Mouse (Mus musculus): Measurements from ENCODE around the gene Dusp13.

The Dusp13 gene

DNA sequence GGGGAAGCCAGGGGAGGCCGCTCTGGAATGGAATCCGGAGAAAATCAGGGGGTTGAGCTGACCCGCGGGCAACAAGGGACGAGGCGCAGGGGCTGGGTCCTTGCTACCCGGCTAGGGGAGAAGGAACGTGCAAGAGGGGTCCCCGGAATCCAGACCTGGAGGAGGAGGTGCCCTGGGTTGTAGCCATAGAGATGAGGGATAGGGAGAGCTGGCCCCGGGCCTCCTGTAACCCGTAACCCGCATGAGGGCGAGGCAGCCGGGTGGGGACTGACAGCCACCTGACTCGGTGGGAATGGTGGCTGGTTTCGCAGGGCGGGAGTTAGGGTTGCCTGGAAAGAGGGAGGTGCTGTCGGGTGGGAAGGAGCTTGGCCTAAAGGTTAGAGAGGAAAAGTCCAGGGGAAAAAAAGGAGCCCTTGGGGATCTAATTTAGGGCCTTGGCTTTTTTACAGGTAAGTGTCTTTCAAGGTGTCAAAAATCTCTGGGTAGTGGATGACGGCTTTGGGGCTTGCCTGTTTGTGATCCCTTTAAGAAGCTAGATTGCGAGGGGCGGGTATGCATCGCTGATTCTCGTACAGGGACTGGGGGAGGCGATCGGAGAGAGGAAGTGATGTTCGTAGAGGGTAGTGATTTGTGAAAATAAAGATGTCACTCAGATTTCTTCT, at the start of gene Dusp13:
Dusp13 (minus strand) TSS at position 301 of the 662 bp plus-strand sequence.
- peak; percentile 80 for DNase-seq (ENCODE audit: low read depth, low spot score)
- no peaks in the 10 kb centered on the region for H3K27me3 ChIP-seq (ENCODE audit: control insufficient read depth, insufficient read depth, low read length, poor library complexity, severe bottlenecking)
- H3K36me3 ChIP-seq (ENCODE audit: control insufficient read depth, insufficient read depth, low read length, poor library complexity, severe bottlenecking) = no peaks in the 10 kb centered on the region

DNA sequence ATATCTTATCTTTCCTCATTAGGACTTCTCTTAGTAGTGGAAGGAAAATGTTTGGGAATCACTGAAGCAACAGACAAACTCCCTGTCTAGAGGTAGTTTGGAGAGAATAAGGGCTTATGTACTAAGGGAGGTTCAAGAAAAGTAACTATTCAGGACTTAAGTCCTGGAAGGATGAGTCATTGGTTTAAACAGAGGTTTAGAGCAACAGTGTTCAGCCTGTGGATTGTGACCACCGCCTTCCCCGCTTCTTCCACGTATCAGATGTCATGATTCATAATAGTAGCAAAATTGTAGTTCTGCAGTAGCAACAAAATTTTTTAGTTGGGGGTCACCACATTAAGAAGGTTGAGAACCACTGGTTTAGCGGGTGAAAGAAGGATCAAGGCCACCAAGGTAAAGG, 49.7 kb upstream of the Dusp13 start:
- H3K27me3 ChIP-seq (ENCODE audit: control insufficient read depth, insufficient read depth, low read length, poor library complexity, severe bottlenecking) = no peaks in the 10 kb centered on the region
- H3K36me3 ChIP-seq (ENCODE audit: control insufficient read depth, insufficient read depth, low read length, poor library complexity, severe bottlenecking) = 0 out of 2 replicates have a peak, but pooled peaks cover 2% of the 10 kb centered on the region
- no peak for DNase-seq (ENCODE audit: low read depth, low spot score)

- H3K36me3 ChIP-seq (ENCODE audit: control insufficient read depth, insufficient read depth, low read length, poor library complexity, severe bottlenecking) = peaks cover 2% of the 10 kb centered on the region; the same call in 1 of the 2 replicates
- no peak for DNase-seq (ENCODE audit: low read depth, low spot score)
- no peaks in the 10 kb centered on the region for H3K27me3 ChIP-seq (ENCODE audit: control insufficient read depth, insufficient read depth, low read length, poor library complexity, severe bottlenecking)
These were observed 41.3 kb upstream of the Dusp13 start for GRCm38 (mm10) chr14:21792250-21792649.

DNA sequence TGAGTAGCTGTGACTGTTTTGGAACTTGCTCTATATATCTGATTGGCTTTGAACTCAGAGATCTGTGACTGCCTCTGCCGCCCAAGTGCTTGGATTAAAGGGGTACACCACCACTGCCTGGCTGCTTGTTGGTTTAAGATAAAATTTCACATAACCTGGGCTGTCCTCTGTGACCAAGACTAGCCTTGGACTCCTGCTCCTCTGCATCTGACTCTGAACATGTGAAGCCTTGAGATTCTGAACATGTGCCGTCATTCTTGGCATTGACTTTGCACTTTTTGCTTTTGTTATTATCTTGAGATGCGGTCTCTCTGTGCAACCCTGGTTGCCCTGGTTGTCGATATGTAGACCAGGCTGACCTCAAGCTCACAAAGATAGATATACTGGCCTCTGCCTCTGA, 40.7 kb upstream of the Dusp13 start:
- Histone ChIP-seq H3K36me3 (ENCODE audit: control insufficient read depth, insufficient read depth, low read length, poor library complexity, severe bottlenecking) (peaks cover 2% of the 10 kb centered on the region; the same call in 1 of the 2 replicates), H3K27me3 (ENCODE audit: control insufficient read depth, insufficient read depth, low read length, poor library complexity, severe bottlenecking) (no peaks in the 10 kb centered on the region)
- no peak for DNase-seq (ENCODE audit: low read depth, low spot score)

- peaks cover 2% of the 10 kb centered on the region; the same call in 1 of the 2 replicates for H3K36me3 ChIP-seq (ENCODE audit: control insufficient read depth, insufficient read depth, low read length, poor library complexity, severe bottlenecking)
- no peak for DNase-seq (ENCODE audit: low read depth, low spot score)
These were observed 39.7 kb upstream of the Dusp13 start for GRCm38 (mm10) chr14:21790585-21791251.

GRCm38 (mm10) chr14:21788121-21788520, 37.1 kb upstream of the Dusp13 start:
- Histone ChIP-seq H3K27me3 (ENCODE audit: control insufficient read depth, insufficient read depth, low read length, poor library complexity, severe bottlenecking) (no peaks in the 10 kb centered on the region), H3K36me3 (ENCODE audit: control insufficient read depth, insufficient read depth, low read length, poor library complexity, severe bottlenecking) (0 out of 2 replicates have a peak, but pooled peaks cover 3% of the 10 kb centered on the region)
- DNase-seq (ENCODE audit: low read depth, low spot score) = no peak

More at GRCm38 (mm10) chr14:21790585-21791251, 39.7 kb upstream of the Dusp13 start:
- H3K27me3 ChIP-seq (ENCODE audit: control insufficient read depth, insufficient read depth, low read length, poor library complexity, severe bottlenecking) = no peaks in the 10 kb centered on the region

GRCm38 (mm10) chr14:21787374-21787773, 36.4 kb upstream of the Dusp13 start:
- Histone ChIP-seq H3K36me3 (ENCODE audit: control insufficient read depth, insufficient read depth, low read length, poor library complexity, severe bottlenecking) (0 out of 2 replicates have a peak, but pooled peaks cover 3% of the 10 kb centered on the region), H3K27me3 (ENCODE audit: control insufficient read depth, insufficient read depth, low read length, poor library complexity, severe bottlenecking) (no peaks in the 10 kb centered on the region)
- no peak for DNase-seq (ENCODE audit: low read depth, low spot score)

DNA sequence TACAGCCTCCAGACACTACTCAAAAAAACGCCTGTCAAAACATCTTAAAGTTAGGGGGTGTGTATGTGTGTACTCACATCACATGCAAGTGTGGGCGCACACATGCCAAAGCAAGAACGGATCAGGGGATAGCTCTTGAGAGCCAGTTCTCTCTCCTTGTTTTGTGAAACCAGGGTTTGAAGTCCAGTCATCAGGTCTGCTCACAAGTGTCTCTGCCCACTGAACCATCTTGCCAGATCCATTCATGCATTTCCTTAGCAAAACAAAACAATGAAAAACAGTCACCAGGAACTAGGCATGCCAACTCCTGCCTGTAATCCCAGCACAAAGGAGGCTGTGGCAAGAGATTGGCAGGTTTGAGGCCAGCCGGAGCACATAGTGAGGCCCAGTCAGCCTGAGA, 35.5 kb upstream of the Dusp13 start:
- Histone ChIP-seq H3K27me3 (ENCODE audit: control insufficient read depth, insufficient read depth, low read length, poor library complexity, severe bottlenecking) (no peaks in the 10 kb centered on the region), H3K36me3 (ENCODE audit: control insufficient read depth, insufficient read depth, low read length, poor library complexity, severe bottlenecking) (peaks cover 6% of the 10 kb centered on the region; the same call in 1 of the 2 replicates)
- DNase-seq (ENCODE audit: low read depth, low spot score) = no peak

DNA sequence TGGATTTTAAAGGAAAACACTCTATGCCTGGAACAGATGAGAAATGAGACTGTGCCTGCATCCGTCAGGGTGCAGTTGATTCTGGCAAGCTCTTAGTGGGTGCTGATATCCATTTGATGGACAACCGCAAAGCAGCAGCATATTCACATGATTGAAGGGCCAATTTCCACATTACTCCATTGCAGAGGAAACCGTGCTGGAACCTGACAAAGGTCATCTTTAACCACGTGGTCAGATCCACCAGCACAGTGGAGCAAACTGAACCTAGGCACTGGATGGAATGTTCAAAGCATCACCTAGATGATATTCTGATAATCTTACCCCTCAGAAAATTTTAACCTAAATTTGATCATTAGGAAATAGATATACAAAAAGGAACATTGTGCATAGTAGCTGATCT, 25.2 kb upstream of the Dusp13 start:
- H3K36me3 ChIP-seq (ENCODE audit: control insufficient read depth, insufficient read depth, low read length, poor library complexity, severe bottlenecking) = peaks cover 5% of the 10 kb centered on the region; the same call in 1 of the 2 replicates
- no peaks in the 10 kb centered on the region for H3K27me3 ChIP-seq (ENCODE audit: control insufficient read depth, insufficient read depth, low read length, poor library complexity, severe bottlenecking)
- DNase-seq (ENCODE audit: low read depth, low spot score) = no peak

GRCm38 (mm10) chr14:21773946-21774345, 23.0 kb upstream of the Dusp13 start:
- Histone ChIP-seq H3K36me3 (ENCODE audit: control insufficient read depth, insufficient read depth, low read length, poor library complexity, severe bottlenecking) (no peaks in the 10 kb centered on the region), H3K27me3 (ENCODE audit: control insufficient read depth, insufficient read depth, low read length, poor library complexity, severe bottlenecking) (no peaks in the 10 kb centered on the region)
- DNase-seq (ENCODE audit: low read depth, low spot score) = no peak

- H3K27me3 ChIP-seq (ENCODE audit: control insufficient read depth, insufficient read depth, low read length, poor library complexity, severe bottlenecking) = no peaks in the 10 kb centered on the region
- no peaks in the 10 kb centered on the region for H3K36me3 ChIP-seq (ENCODE audit: control insufficient read depth, insufficient read depth, low read length, poor library complexity, severe bottlenecking)
- no peak for DNase-seq (ENCODE audit: low read depth, low spot score)
These were observed 21.7 kb upstream of the Dusp13 start for GRCm38 (mm10) chr14:21772506-21773281.

DNA sequence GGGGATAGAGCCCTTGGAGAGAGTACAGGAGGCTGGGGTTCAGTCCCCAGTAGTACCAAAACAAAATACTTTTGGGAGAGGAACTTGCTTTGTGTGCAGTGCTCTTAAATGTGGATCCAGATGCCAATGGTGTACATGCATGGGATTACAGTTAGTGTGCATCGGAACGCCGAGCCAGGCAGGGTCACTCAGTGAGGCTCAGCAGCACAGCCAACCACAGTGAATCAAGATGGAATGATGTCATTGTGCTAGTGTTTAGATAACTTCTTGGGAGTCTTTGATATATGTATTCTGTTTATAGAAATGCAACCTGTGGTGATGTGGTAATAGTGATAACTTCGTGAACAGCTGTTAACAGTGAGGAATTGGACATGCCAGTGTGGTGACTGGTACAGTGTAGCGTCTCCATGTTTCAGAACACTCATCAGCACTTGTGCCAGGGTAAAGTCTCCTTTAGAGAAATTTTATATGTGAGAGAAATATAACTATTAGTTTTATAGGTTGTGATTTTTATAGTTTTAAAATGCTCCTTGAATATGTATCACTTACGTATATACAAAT, 15.5 kb upstream of the Dusp13 start:
- Histone ChIP-seq H3K27me3 (ENCODE audit: control insufficient read depth, insufficient read depth, low read length, poor library complexity, severe bottlenecking) (no peaks in the 10 kb centered on the region), H3K36me3 (ENCODE audit: control insufficient read depth, insufficient read depth, low read length, poor library complexity, severe bottlenecking) (no peaks in the 10 kb centered on the region)
- DNase-seq (ENCODE audit: low read depth, low spot score) = no peak

GRCm38 (mm10) chr14:21765754-21766397, 14.9 kb upstream of the Dusp13 start:
- DNase-seq (ENCODE audit: low read depth, low spot score) = no peak
- no peaks in the 10 kb centered on the region for H3K27me3 ChIP-seq (ENCODE audit: control insufficient read depth, insufficient read depth, low read length, poor library complexity, severe bottlenecking)
- H3K36me3 ChIP-seq (ENCODE audit: control insufficient read depth, insufficient read depth, low read length, poor library complexity, severe bottlenecking) = no peaks in the 10 kb centered on the region

GRCm38 (mm10) chr14:21764646-21765045, 13.7 kb upstream of the Dusp13 start:
- no peaks in the 10 kb centered on the region for H3K27me3 ChIP-seq (ENCODE audit: control insufficient read depth, insufficient read depth, low read length, poor library complexity, severe bottlenecking)
- DNase-seq (ENCODE audit: low read depth, low spot score) = no peak
- no peaks in the 10 kb centered on the region for H3K36me3 ChIP-seq (ENCODE audit: control insufficient read depth, insufficient read depth, low read length, poor library complexity, severe bottlenecking)
